Mouse (Mus musculus) myocyte (in vitro differentiated cells): ENCODE data around the gene Stk39.

Experiments
- CEBPB ChIP-seq: IDR thresholded peaks from 2 replicates; pipeline ENCODE4 v1.6.1; 2011; ENCODE audit warnings: mild to moderate bottlenecking, moderate library complexity; ENCODE audit not compliant: poor library complexity, insufficient read depth, severe bottlenecking
- E2F4 ChIP-seq: IDR thresholded peaks from one replicate; pipeline ENCODE4 v1.6.1; 2011; ENCODE audit warnings: mild to moderate bottlenecking, control low read depth, moderate library complexity; ENCODE audit not compliant: insufficient read depth
- MAX ChIP-seq: IDR thresholded peaks from one replicate; pipeline ENCODE4 v1.6.1; 2011; ENCODE audit warnings: low read depth, mild to moderate bottlenecking, control low read depth
- MYOG ChIP-seq, 3 experiments: IDR thresholded peaks; one replicate each; pipeline ENCODE4 v1.6.1; 2011; ENCODE audit warnings: control low read depth in 2 of 3, low read depth in 2 of 3, mild to moderate bottlenecking in 2 of 3; ENCODE audit not compliant: insufficient read length in 2 of 3, control insufficient read depth in 1 of 3, insufficient read depth in 1 of 3
- POLR2A ChIP-seq: IDR thresholded peaks from one replicate; pipeline ENCODE4 v1.6.1; 2011; ENCODE audit warnings: low read depth, mild to moderate bottlenecking, control low read depth, moderate library complexity; ENCODE audit not compliant: insufficient read length
- POLR2AphosphoS2 ChIP-seq: IDR thresholded peaks from one replicate; pipeline ENCODE4 v1.6.1; 2011; ENCODE audit warnings: low read depth, control low read depth; ENCODE audit not compliant: insufficient read length
- REST ChIP-seq: IDR thresholded peaks from one replicate; pipeline ENCODE4 v1.6.1; 2011; ENCODE audit warnings: mild to moderate bottlenecking, control low read depth, moderate library complexity; ENCODE audit not compliant: insufficient read depth, insufficient read length
- TCF12 ChIP-seq: IDR thresholded peaks from one replicate; pipeline ENCODE4 v1.6.1; 2011; ENCODE audit warnings: mild to moderate bottlenecking, control low read depth; ENCODE audit not compliant: poor library complexity, insufficient read depth, severe bottlenecking

- no peak for TF ChIP-seq POLR2A
- TF ChIP-seq REST: no peak
- TF ChIP-seq CEBPB: no peak
- TF ChIP-seq MYOG (IDR thresholded peaks at IDR 0.05; ENCODE audit: control insufficient read depth in 1 of 3, insufficient read depth in 1 of 3, insufficient read length in 2 of 3, low read depth in 2 of 3): no peak
- TF ChIP-seq POLR2AphosphoS2: no peak
- no peak for TF ChIP-seq MAX
- no peak for TF ChIP-seq E2F4
- TF ChIP-seq TCF12: no peak
These were observed 55.0 kb downstream of the Stk39 start for GRCm38 (mm10) chr2:68417081-68417480.
